Mouse (Mus musculus) right cerebral cortex, postnatal 36 days (tissue): ENCODE data around the gene Zyx.

ENCODE experiments used
- DNase-seq, 2 experiments: peaks; one replicate each; pipeline ENCODE4 v3.0.0; 2022; ENCODE audit warnings: low spot score in 2 of 2, mixed read lengths in 1 of 2

Gene Zyx

DNA sequence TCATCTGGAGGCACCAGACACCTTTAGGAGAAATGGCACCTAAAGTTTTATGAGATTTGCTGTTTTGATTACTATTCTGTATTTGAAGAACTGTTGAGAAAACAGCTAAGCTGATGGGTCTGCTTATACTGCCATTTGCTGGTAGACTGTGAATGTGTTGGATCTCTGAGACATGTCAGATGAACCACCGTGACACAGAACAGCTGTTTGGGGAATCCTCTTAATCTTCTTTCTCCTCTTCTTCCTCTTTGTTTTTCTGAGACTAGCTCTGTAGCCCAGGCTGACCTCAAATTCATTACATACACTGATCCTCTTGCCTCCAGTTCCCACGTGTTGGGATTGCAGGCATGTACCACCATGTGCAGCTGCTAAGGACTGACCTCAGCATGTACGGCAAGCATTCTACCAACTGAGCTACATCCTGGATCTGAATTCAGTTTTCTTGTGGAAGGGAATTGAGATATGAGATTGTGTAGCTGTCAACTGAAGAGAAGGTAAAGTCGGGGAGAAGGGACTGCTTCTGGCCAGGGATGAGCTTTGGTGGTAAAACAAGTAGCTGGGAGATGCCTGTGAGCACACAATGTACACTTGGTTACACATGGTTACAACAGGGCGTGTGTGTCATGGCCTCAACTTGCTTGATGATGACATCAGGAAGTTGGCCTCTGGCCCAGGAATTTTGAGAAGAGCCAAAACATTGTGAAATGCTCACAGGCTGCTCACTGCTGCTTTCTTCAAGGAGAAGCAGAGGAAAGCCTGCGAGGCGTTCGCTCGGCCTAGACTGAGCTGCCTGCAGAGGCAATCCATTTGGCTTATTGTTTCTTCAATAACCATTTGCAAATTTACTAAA lies 46.8 kb downstream of the Zyx start:
- no peak for DNase-seq

GRCm38 (mm10) chr6:42397041-42397657 lies 47.7 kb downstream of the Zyx start:
- DNase-seq = no peak

- no peak for DNase-seq
Observed at GRCm38 (mm10) chr6:42398285-42398684, 48.9 kb downstream of the Zyx start.

GRCm38 (mm10) chr6:42398998-42399397 lies 49.6 kb downstream of the Zyx start:
- no peak for DNase-seq

DNA sequence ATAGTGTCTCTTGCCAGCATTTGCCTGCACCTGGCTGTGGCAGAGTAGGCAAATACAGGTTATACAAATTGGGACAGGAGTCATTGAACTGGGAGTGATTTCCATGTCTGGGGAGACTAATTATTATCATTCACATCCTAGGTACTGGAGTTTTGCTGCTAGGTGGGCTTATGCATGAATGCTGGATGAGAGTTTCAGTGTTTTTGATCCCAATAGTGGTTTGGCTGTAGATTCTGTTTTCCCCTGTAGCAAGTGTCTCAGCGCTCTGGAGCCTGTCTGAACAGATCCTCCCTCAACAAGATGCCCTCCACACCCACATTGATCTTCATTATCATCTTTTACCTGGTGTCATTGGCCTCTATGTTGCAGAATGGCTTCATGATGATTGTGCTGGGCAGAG lies 50.5 kb downstream of the Zyx start, which contains the start of gene Tas2r143:
Gene Tas2r143, plus strand, starts transcription at position 301 of the 400 bp plus-strand sequence.
- no peak for DNase-seq

- no peak for DNase-seq
Observed at GRCm38 (mm10) chr6:42405134-42405533, 55.7 kb downstream of the Zyx start, which contains the start of gene Tas2r135. TSS of gene Tas2r135 (plus strand) at chr6:42405434.
